Mouse (Mus musculus): Measurements from ENCODE around the gene Rad51b.

Gene Rad51b

GRCm38 (mm10) chr12:79330571-79330970 is 33.5 kb downstream of the Rad51b start:
- DNase-seq (ENCODE audit: low spot score) = no peak

- DNase-seq (ENCODE audit: low spot score) = no peak
Measured at GRCm38 (mm10) chr12:79331722-79332121, 34.6 kb downstream of the Rad51b start.

- no peak for DNase-seq (ENCODE audit: low spot score)
Measured at GRCm38 (mm10) chr12:79338791-79339190, 41.7 kb downstream of the Rad51b start.

GRCm38 (mm10) chr12:79340513-79340912 is 43.4 kb downstream of the Rad51b start:
- no peak for DNase-seq (ENCODE audit: low spot score)

- no peak for DNase-seq (ENCODE audit: low spot score)
Measured at GRCm38 (mm10) chr12:79341291-79341845, 44.3 kb downstream of the Rad51b start.

- DNase-seq (ENCODE audit: low spot score) = no peak
Measured at GRCm38 (mm10) chr12:79346198-79346733, 49.2 kb downstream of the Rad51b start.

- peak; percentile 80 for DNase-seq (ENCODE audit: low spot score)
Measured at GRCm38 (mm10) chr12:79347643-79348042, 50.6 kb downstream of the Rad51b start.

- no peak for DNase-seq (ENCODE audit: low spot score)
Measured at GRCm38 (mm10) chr12:79351461-79351860, 54.4 kb downstream of the Rad51b start.

- DNase-seq (ENCODE audit: low spot score) = no peak
Measured at GRCm38 (mm10) chr12:79352086-79352741, 55.1 kb downstream of the Rad51b start.

GRCm38 (mm10) chr12:79352742-79353114 is 55.6 kb downstream of the Rad51b start:
- no peak for DNase-seq (ENCODE audit: low spot score)

GRCm38 (mm10) chr12:79353356-79353755 is 56.3 kb downstream of the Rad51b start:
- no peak for DNase-seq (ENCODE audit: low spot score)

GRCm38 (mm10) chr12:79354621-79355020 is 57.5 kb downstream of the Rad51b start:
- peak; percentile 36 for DNase-seq (ENCODE audit: low spot score)

- peak; percentile 63 for DNase-seq (ENCODE audit: low spot score)
Measured at GRCm38 (mm10) chr12:79356138-79356537, 59.1 kb downstream of the Rad51b start.

GRCm38 (mm10) chr12:79357631-79358030 is 60.5 kb downstream of the Rad51b start:
- no peak for DNase-seq (ENCODE audit: low spot score)

GRCm38 (mm10) chr12:79358613-79359218 is 61.6 kb downstream of the Rad51b start:
- peak; percentile 84 for DNase-seq (ENCODE audit: low spot score)

- no peak for DNase-seq (ENCODE audit: low spot score)
Measured at GRCm38 (mm10) chr12:79359404-79359803, 62.3 kb downstream of the Rad51b start.

GRCm38 (mm10) chr12:79362219-79362618 is 65.1 kb downstream of the Rad51b start:
- DNase-seq (ENCODE audit: low spot score) = no peak

GRCm38 (mm10) chr12:79364284-79364683 is 67.2 kb downstream of the Rad51b start:
- DNase-seq (ENCODE audit: low spot score) = no peak

- no peak for DNase-seq (ENCODE audit: low spot score)
Measured at GRCm38 (mm10) chr12:79368818-79369217, 71.7 kb downstream of the Rad51b start.

- no peak for DNase-seq (ENCODE audit: low spot score)
Measured at GRCm38 (mm10) chr12:79369512-79370165, 72.6 kb downstream of the Rad51b start.

GRCm38 (mm10) chr12:79372697-79373096 is 75.6 kb downstream of the Rad51b start:
- no peak for DNase-seq (ENCODE audit: low spot score)

GRCm38 (mm10) chr12:79377378-79377777 is 80.3 kb downstream of the Rad51b start:
- no peak for DNase-seq (ENCODE audit: low spot score)

GRCm38 (mm10) chr12:79377861-79378260 is 80.8 kb downstream of the Rad51b start:
- no peak for DNase-seq (ENCODE audit: low spot score)
